Mouse (Mus musculus) left cerebral cortex, adult 2 months (tissue): ENCODE results near the gene Sass6. TPM values are rescaled to one million over a fixed set of nuclear protein-coding genes. Genes with fewer than 3 reads are reported as not detected.
"Not testable (repeated sequence)": the region's sequence is repeated elsewhere in the genome, so short reads cannot be mapped to it uniquely, and the experiment has no call there.

Experiments used
- DNase-seq, 2 experiments: peaks; one replicate each; pipeline ENCODE4 v3.0.0; 2021 to 2022; ENCODE audit warnings: low spot score in 2 of 2, mixed read lengths in 1 of 2; ENCODE audit errors: extremely low spot score in 1 of 2
- H3K27ac ChIP-seq: fragments of 200-600 bp; 2 replicates; pipeline ENCODE4 v1.8.1; 2022
- H3K4me3 ChIP-seq: fragments of 200-600 bp; 2 replicates; pipeline ENCODE4 v1.8.1; 2022
- CTCF ChIP-seq: fragments of 200-600 bp; IDR thresholded peaks from 2 replicates; pipeline ENCODE4 v1.8.1; 2022; ENCODE audit warnings: antibody characterized with exemption, mild to moderate bottlenecking, moderate library complexity
- intact Hi-C: fragments of 180-260 bp; cut with DNase I; formaldehyde crosslinking; loops from one replicate; pipeline ENCODE4 v1.15.1; 2025
- total RNA-seq, 2 experiments: library from RNA; stranded (reverse); gene quantifications; 2 replicates each; pipeline ENCODE4 v1.2.3; 2021

The Sass6 gene
- total RNA-seq, 2 experiments from 2014 or later, result 5.9 to 8.1 TPM

DNA sequence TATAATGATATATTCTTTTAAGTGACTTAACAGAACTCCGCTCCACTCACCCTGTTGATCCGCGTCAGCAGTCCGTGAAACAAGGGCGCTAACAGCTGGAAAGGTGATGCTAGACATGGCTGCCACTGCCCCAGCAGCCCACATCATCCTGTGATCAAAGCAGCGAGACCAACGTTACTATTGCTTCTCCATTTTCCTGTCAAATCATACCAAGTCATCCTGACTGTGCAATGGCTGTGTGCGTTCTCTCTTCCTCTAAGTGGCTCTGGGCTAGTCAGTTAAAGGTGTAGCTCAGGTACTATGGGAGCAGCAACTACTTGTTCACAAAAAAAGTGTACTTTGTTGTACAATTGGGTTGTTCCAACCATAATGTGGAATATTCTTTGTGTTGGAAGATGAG, 40.1 kb downstream of the Sass6 start:
- no peak for TF ChIP-seq CTCF
- DNase-seq, result no peak
- H3K27ac ChIP-seq, result no peak overlapping the region
- no peak overlapping the region for H3K4me3 ChIP-seq
- intact Hi-C loops, result no loop called here

DNA sequence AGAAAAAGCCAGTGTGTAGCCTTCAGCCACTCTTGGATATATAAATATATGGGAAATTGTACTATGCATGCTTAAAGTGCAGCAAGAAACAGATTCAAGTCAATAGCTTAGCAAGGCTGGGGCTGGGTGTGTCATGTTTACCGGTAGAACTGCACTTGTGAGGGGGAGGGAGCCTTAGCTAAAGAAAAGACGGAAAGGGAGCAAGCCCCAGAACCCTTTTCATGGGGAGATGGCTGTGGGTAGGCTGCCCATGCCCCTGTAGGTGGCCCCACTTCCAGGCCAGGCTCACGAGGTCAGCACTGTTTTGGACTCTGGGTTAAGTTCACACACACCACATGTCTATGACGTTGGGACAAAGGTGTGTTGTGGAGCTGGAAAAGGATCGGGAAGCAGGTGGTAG, 41.0 kb downstream of the Sass6 start:
- intact Hi-C loops, result no loop called here
- no peak for DNase-seq
- no peak for TF ChIP-seq CTCF
- no peak overlapping the region for H3K27ac ChIP-seq
- H3K4me3 ChIP-seq, result no peak overlapping the region

DNA sequence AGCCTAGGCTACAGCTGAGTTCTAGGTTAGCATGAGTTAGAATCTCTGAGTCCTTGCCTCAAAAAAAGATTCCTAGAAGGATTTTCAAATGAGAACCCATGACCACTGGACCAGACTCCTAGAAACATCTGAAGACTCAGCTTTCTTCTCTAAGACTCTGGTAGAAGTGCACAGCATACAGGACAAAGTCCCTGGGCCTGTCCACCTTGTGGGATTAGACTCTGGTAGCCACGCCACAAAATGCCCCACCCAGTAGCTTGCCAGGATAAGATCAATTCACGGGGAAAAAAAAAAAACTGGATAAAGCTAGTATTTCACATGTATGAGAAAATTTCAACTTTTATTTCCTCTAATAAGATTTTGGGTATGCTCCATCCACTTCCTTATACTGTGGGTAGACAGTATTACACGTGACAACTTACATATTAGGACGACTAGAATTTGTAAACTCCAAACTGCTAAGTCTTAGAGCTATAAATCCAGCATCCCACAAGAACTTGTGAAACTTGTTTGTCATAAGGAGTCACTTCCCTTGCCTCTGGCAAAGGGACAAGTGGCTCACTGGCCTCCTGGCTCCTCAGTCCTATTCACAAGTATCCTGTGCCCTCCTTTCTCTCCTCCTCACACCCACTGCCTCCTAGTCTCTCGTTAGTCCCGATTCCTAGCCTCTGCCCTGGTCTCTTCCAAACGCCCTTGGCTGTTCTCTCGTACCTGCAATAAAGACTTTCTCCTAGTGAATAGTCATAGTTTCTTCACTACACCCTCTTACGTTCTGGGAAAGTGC, 43.1 kb downstream of the Sass6 start:
- no peak overlapping the region for H3K4me3 ChIP-seq
- DNase-seq, result no peak
- intact Hi-C loops, result no loop called here
- peak overlapping the region; percentile 26; the same call in 1 of the 2 replicates for H3K27ac ChIP-seq
- no peak for TF ChIP-seq CTCF

DNA sequence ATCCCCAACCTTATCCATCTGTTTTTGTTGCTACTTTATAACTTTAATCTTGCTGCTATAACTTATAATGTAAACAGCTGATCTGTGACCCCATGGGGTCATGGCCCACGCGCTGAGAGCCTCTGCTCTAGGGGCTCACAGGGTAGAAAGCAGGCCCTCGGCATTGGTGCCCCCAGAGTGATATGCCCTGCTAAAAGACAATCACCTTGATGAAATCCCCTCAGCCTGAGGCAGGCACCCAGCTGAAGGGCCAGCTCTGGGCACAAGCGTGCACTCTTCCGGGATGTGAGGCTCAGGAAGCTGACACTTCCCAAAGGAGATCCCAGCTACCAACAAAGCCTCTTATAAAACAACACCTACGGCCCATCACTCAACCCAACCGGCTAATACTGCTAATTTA, 43.8 kb downstream of the Sass6 start:
- intact Hi-C loops, result no loop called here
- no peak for TF ChIP-seq CTCF
- Histone ChIP-seq H3K27ac (peak overlapping the region; percentile 26; the same call in 1 of the 2 replicates), H3K4me3 (no peak overlapping the region)
- DNase-seq, result no peak

DNA sequence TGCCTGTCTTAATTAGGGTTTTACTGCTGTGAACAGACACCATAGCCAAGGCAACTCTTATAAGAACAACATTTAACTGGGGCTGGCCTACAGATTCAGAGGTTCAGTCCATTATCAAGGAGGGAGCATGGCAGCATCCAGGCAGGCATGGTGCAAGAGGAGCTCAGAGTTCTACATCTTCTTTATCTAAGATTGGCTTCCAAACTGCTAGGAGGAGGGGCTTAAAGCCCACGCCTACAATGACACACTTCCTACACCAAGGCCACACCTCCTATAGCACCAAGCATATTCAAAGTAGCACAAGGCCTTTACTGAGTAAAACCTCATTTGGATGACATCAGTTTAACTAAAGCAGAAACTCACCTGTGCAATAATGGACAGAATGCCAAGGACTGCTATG, 45.2 kb downstream of the Sass6 start:
- DNase-seq, result no peak
- Histone ChIP-seq H3K4me3 (no peak overlapping the region), H3K27ac (no peak overlapping the region)
- no peak for TF ChIP-seq CTCF
- intact Hi-C loops, result no loop called here

DNA sequence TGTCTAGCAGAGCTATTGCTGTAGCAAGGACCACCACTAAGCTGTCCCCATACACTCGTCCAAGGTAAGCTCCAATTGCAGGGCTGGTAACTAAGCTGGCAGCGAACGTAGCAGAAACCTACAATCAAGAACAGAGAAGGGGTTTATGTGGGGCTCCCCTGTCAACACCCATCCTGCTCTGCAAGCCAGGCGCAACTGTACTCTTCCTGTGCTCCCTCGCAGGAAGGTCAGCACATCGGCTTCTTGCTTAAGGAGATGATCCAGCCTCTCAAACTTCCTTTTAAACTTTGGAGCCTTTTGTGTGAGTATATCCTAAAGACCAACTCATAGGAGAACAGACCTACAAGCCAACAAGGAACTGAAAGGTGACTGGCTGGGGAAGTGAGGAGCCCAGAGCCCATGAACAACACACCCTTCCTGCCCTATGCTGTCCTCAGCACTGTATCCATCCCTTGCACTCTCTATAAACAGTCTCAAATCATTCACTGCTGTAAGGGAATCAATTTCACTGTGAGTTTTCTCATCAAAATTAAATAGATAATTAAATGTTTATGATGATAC, 47.1 kb downstream of the Sass6 start:
- intact Hi-C loops, result no loop called here
- TF ChIP-seq CTCF, result no peak

DNA sequence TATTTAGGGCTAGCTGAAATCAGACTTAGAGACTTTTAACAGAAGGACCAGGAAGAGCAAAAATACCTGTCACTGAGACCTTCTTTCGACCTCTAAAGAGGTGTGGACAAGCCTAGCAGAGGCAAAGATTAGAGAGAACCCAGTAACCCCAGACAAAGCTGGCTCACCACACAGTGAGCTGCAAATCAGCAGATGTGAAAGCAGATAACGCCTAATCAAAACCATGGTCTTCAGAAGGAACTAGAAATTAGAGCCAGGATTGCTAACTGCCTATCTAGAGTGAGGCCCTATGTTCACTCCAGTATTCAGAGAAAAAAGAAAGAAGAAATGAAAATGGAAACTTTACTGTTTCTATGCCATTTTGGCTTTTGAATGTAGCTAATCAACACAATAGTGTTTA, 47.6 kb downstream of the Sass6 start:
- H3K27ac ChIP-seq, result no peak overlapping the region
- H3K4me3 ChIP-seq, result no peak overlapping the region
- intact Hi-C loops, result no loop called here
- TF ChIP-seq CTCF, result no peak
- DNase-seq, result no peak

More for the DNA sequence above, 47.1 kb downstream of the Sass6 start:
- no peak overlapping the region for H3K4me3 ChIP-seq
- DNase-seq, result no peak
- no peak overlapping the region for H3K27ac ChIP-seq

DNA sequence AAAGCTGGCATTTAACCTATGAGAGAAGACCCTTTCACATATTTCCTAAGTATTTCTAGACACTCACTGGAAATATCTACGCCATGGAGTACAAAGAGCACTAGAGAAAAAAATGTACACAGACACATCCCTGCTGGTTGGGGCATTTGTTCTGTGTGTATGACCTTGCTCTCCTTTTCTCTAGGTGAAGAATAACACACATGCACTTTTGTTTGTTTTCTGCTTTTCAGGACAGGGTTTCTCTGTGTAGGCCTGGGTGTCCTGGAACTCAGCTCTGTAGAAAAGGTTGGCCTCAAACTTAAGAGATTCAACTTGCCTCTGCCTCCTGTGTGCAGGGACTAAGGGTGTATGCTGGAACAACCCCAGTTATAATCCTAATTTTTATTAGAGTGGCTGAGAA, 51.6 kb downstream of the Sass6 start:
- no peak for TF ChIP-seq CTCF
- Histone ChIP-seq H3K27ac (no peak overlapping the region), H3K4me3 (no peak overlapping the region)
- DNase-seq, result no peak
- intact Hi-C loops, result no loop called here

DNA sequence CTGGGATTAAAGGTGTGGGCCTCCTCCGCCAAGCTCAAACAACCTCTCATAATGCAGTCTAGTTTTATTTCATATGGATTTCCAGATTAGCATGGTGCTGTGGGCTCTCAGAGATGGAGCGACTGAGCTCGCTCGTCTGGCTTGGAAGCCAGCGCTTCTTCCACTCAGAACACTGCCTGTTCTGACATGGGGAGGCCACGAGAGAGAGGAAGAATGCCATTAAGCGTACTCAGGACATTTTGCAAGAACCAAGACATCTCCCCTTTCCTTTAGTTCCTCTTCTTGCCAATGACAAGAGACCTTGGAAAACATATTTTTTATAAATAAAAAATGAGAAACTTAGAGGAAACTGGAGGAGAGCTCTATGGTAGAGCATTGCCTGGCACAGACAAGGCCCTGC, 54.0 kb downstream of the Sass6 start:
- H3K4me3 ChIP-seq, result no peak overlapping the region
- no peak for TF ChIP-seq CTCF
- H3K27ac ChIP-seq, result no peak overlapping the region
- DNase-seq, result no peak
- intact Hi-C loops, result no loop called here

DNA sequence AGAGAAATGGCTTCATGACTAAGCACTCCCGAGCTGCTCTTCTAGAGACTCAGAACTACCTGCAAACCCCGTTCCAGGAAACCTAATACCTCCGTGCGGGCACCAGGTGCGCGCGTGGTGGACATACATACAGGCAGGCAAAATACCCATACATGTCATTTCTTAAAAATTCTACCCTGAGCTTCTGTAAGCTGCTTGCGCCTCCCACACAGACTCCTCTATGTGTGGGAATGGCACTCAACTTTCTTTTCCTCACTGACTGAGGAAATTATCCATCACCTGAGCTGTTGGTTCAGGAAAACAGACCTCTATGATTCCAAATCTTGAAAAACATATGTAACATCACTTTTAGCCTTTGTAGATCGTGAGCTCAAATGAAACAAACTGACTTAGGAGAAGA, 55.9 kb downstream of the Sass6 start:
- intact Hi-C loops, result loop anchor here (10.0 kb wide), 1 partner anchor 136 kb away; the partner anchor contains the start of gene Dbt
- DNase-seq, result no peak
- H3K4me3 ChIP-seq, result no peak overlapping the region
- H3K27ac ChIP-seq, result no peak overlapping the region
- no peak for TF ChIP-seq CTCF

DNA sequence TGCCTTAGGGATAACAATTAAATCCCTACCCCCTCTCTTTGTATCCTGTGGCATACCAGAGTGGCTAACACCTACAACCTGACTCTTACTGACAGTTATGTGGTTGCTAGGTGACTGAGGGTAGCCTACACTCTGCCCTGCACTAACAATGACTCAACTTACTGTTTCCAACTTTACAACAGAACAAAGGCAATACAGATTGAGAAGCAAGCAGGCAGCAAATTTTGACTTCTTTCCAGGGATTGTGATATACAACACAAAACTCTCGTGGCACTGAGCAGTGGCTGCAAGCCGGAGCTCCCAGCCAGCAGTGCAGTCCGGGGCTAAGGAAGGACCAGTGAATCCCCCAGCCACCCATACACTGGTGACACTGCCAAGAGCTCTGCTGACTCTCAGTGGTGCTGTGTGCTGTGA, 57.3 kb downstream of the Sass6 start:
- H3K27ac ChIP-seq, result no peak overlapping the region
- no peak overlapping the region for H3K4me3 ChIP-seq
- intact Hi-C loops, result loop anchor here (10.0 kb wide), 1 partner anchor 137 kb away; the partner anchor contains the start of gene Dbt
- no peak for TF ChIP-seq CTCF
- no peak for DNase-seq

DNA sequence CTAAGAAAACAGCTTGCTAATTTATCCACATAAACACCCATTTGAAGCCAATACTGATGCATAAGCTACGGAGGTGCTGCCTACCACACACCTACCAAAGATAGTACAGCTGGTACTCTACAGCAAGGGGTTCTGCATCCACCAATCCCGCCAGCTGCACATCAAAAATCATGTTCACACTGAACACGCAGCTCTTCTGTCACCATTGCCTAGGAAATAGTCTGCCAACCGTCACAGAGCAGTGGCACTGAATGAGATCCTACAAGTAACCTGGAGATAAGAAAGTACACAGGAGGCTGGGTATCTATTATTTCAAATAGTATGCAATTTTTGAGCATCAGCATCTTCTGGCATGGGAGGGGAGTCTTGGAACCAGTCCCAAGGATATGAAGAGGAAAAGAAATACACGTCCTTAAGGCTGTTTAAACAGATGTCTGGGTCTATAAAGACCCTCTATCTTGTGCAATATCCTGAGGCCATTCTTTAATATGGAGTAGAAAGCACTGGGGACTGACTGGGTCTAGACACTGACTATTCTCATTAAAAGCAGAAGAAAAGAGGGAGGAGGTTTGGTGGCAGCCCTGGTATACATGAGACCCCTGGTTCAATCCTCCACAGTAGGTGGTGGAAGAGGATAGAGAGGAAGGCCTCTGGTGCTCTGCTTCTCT, 58.6 kb downstream of the Sass6 start:
- no peak overlapping the region for H3K4me3 ChIP-seq
- intact Hi-C loops, result loop anchor here (10.0 kb wide), 1 partner anchor 139 kb away; the partner anchor contains the start of gene Dbt
- no peak for DNase-seq
- no peak for TF ChIP-seq CTCF
- peak overlapping the region; percentile 13; the same call in 1 of the 2 replicates for H3K27ac ChIP-seq

DNA sequence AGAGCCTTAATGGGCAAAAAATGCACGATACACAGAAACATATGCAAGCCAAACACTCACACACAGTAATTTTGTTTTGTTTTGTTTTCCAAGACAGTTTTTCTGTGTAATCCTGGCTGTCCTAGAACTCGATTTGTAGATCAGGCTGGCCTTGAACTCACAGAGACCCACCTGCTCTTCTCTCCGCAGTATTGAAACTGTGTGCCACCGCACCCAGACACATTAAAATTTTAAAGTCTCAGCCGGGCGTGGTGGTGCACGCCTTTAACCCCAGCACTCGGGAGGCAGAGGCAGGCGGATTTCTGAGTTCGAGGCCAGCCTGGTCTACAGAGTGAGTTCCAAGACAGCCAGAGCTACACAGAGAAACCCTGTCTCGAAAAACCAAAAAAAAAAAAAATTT, 59.3 kb downstream of the Sass6 start:
- DNase-seq, H3K4me3 ChIP-seq, H3K27ac ChIP-seq: not testable (repeated sequence)
- intact Hi-C loops, result loop anchor here (10.0 kb wide), 1 partner anchor 139 kb away; the partner anchor contains the start of gene Dbt
